Mouse (Mus musculus): ENCODE measurements at regions not wholly inside any gene's neighbourhood (a gene's known extent, or its start where the extent isn't known, plus 50 kb on each side); places are given as distances from the start of the nearest gene placed in this dataset.

DNA sequence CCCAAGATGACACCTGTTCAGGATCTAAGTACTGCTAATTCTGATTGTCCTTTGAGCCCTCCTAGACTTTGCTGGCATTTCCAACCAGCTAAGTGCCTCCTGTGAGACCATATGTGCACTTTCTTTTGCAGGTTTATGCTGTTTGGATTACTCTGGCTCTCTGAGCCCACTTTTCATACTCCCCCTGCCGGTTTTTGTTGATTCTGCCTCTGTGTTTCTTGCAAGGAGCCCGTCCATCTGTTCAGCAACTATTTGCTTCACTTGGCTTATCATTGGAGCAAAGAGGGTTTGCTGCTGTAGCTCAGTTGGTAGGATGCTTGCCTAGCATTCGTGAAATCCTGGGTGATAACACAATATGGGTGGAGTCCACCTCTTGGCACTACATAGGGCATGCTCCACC lies 52.8 kb upstream of the Cldn5 start:
- TF ChIP-seq CTCF (IDR thresholded peaks at IDR 0.05; ENCODE audit: borderline replicate concordance, insufficient read depth, low read depth, low read length), result 0 out of 2 replicates have a peak, but pooled peaks have one; percentile 3
- no peak for TF ChIP-seq POLR2A (IDR thresholded peaks at IDR 0.05; ENCODE audit: borderline replicate concordance, insufficient read depth, low read length)

All from cerebellum, adult 2 months (tissue).